Mouse (Mus musculus): Measurements from ENCODE around the gene Banp.

Gene Banp

DNA sequence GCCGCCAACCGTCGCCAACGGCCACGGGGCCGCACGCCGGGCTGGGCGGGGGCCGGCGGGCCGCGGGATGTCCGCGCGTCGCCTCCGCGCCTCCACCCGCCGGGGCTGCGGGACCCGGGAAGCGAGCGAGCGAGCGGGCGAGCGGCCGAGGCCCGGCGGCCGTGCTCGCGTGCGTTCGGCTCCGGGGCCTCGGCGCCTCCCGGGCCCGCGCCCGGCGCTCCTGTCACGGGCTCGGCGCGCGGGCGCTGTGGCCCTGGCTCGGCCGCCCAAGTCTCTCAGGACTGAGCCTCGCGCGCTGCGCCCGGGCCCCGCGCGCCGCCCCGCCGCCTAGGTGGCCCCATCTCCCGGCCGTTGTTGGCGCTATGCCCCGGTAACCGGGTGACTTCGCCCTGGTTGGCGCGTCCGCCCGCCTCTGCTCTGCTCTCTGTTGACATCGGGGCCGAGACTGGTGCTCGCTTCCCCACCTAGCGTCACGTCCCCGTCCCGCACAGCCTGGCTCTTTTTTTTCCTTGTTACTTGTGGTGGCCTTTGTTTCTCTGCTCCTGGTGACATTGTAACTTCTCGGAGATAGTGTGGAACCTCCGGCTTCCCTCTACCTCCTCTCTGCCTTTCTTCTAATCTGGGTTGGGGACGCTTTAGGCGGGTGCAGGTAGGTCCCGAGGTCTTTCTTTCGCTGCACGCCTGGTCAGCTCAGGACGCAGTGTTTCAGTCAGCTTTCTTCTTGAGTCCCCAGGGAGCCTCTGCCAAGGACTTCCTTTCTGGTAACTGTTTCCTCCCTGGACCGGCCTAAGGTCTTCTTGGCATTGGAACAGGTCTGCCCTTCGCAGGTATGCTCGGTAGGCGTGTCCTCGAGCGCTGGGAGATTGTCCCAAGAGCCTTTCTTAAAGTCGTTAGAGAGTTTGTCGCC lies 1.5 kb downstream of the Banp start:
- DNase-seq (ENCODE audit: low spot score in 2 of 2): peak; percentile 46 to 53

- DNase-seq (ENCODE audit: low spot score in 2 of 2): no peak
Measured at GRCm38 (mm10) chr8:121951656-121952009, 2.1 kb downstream of the Banp start.

- no peak for DNase-seq (ENCODE audit: low spot score in 2 of 2)
Measured at GRCm38 (mm10) chr8:121952122-121952521, 2.6 kb downstream of the Banp start.

DNA sequence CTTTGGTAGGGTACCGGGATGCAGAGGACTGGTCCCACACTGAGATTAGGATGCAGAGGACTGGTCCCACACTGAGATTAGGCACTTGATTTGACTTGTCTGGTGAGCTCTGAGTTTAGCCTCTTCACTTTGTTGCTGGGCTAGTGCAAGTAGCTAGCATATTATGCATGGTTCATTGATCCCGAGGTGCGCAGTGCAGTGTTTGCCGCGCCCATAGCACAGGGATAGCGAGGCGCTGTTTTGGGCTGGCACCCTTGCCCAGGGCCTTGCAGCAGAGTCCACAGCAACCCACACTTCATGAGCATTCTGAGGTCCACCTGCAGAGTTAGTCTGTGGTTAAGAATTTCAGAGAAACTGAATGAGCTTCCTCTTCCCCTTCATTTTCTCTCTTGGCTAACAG lies 3.2 kb downstream of the Banp start:
- no peak for DNase-seq (ENCODE audit: low spot score in 2 of 2)

DNA sequence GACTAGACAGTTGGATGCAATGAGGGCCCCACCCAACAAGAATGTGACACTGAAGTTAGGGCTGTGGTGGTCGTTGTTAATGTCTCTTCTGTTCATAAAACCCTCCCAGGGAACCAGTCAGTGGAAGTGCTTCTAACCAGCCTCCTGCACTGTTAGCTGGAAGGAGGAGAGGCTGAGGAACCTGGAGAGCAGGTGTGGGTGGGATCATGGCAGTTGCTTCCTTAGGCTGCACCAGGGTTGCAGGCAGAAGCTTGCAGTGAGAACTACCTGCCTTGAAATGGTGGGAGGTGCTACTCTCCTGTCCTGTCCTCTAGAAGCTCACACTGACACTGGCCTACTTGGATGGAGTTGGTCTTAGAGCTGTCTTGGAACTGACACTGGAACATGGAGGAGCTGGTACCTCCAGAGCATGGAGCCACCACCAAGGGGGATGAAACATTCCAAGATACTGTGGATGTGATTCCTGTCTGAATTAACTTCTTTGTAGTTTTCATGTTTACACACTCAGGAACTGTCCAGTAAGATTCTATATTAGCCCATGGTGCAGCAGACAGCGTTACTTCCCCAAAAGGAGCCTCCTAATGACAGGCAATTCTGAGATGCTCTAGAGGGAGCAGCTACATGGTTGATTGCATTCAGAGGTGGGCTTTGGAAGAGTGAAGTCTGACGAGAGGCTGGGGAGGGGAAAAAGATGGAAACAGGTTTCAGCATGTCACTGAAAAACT lies 4.4 kb downstream of the Banp start:
- DNase-seq (ENCODE audit: low spot score in 2 of 2): no peak

DNA sequence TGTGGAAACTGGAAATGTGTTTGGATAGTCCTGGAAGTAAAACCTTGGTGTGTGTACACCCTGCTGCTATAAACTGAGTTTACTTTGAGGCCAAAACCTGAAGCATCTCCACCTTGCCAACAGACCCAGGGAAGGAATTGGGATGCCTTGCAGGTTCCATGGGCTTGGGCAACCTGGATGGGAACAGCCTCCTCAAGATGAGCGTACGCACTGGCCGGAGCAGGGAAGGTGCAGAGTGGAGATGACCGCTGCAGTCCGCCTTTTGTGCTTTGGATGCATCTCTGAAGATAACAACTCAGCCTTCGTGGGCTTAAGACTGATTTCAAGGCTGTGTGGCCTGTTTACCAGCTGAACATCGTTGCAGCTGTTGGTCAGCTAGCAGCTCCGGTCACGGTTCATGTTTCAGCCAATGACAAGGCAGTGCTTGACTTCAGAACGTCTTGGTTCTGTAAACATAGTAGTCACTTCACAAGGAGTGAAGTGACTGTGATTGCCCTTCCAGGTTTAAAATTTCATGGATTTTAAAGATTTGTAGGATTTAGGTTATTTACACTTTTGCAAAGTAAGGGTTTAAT lies 5.5 kb downstream of the Banp start:
- DNase-seq (ENCODE audit: low spot score in 2 of 2): no peak

DNA sequence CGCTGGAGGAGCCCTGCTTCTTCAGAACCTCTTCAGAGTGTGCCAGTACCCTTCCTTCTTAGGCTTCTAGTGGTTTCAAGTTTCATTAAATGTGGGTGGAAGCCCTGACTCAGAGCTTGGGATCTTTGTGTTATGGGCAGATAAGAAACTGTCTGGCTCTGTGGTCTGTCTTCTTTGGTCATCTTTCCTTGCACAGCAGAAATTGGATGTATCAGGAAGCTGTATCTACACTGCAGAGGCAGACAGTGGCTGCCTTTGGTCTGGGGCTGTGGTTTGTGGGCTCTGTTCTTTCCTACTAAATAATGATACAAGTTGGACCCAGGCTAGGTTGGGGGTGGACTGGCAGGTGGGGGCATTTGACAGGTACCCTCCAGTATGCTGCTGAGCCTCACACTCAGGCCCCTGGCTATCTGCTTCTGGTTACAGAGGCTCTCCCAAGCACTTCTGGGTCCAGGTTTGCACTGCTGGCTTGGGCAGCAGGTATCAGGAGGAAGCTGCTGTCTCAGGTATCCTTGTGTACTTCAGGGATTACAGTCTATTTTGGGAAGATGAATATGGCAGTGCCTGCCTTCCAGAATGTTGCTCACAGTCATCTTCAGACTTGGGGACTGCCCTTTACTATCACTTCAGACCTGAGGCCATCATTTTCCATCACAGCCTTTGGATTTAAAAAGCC lies 6.4 kb downstream of the Banp start:
- no peak for DNase-seq (ENCODE audit: low spot score in 2 of 2)

- no peak for DNase-seq (ENCODE audit: low spot score in 2 of 2)
Measured at GRCm38 (mm10) chr8:121958395-121958794, 8.8 kb downstream of the Banp start.

DNA sequence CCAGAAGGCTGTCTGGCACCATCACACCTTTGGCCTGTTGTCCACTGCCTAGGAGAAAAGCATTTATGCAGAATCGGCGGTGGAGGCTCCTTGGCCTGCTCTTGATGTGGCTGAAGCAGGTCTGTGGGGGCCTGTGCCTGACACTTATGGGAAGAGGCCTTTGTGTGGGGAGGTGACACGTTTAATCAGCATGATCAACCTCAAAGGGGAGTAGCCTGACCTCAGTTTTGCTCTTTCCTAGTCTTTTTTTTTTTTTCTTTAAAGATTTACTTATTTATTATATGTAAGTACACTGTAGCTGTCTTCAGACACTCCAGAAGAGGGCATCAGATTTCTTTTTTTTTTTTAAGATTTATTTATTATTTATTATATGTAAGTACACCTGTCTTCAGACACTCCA lies 13.3 kb downstream of the Banp start:
- DNase-seq (ENCODE audit: low spot score in 2 of 2): no peak

DNA sequence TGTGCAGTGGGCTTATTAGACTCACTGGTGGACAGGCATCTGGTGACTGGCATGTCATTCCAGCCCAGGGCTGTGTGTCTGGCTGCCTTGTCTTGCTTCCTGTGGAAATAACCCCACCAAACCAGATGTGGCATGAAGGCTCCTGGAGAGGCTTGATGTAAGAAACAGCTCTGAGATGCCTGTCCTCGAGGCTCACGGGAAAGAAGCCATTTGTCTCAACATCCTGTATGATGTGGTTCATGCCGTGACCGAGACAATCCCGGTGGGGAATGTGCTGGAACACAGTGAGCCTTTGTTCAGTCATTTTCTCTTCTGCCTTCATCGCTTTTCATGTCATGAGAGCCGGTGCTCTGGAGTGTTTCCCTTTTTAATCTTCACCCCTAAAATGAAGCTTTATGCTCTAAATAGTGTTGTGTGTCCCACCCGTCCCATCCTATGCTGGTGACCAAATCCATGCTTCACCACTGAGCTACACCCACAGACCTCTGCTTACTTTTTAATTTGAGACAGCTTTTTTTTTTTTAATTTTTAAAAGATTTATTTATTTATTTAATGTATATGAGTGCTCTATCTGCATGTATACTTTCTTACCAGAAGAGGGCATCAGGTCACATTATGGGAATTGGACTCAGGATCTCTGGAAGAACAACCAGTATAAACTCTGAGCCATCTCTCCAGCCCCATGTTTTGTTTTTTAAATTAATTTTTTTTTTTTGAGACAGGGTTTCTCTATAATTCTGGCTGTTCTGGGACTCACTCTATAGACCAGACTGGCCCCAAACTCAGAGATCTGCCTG lies 15.4 kb downstream of the Banp start:
- no peak for DNase-seq (ENCODE audit: low spot score in 2 of 2)

DNA sequence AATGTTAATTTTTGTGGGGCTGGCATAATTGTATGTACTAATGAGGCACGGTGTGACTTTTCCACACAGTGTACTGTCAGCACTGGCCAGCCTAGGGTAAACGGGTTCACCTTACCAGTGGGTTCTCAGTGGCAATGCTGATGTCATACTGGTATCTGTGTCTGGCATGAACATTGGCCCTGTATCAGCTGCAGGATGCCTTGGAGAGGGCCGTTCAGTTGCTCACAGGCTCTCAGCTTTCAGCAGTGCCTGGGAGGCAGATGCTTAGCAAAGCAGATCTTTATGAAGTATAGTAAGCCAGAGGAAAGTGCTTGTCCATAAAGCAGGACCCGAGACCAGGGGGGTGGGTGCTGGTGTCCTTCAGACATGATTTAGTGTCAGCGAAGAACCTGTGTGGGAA lies 16.6 kb downstream of the Banp start:
- no peak for DNase-seq (ENCODE audit: low spot score in 2 of 2)

DNA sequence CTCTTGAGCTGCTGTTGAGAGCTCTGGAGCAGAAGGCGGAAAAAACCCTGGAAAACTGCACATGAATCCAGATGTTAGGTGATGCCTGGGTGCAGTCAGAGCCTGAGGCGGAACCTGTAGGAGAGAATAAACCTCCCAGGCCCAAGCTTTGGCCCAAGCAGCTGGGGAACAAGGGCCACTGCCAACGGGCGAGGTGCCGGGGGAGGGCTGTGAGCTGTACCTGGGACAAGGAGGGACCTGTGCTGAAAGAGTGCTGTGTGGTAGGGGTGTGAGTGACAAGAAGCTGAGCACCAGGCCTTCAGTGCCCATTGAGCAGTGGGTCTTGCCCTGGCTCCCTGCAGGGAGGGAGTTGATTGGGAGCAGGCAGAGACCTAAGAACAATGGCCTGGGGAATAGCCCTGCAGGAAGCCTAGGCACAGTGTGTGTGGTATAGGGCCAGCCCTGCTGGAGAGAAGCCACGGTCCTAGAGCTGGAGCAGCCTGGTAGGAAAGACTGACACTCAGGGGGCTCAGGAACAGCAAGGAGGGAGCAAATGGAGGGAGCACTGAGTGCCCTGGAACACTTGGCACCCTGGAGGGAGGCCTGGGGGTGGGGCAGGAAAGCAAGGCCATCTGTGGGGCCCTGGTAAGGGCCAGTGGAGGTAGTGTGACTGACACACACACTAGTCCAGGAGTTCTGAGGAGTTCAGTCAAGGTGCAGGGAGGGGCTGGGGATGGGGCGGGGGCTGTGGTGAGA lies 17.3 kb downstream of the Banp start:
- no peak for DNase-seq (ENCODE audit: low spot score in 2 of 2)

GRCm38 (mm10) chr8:121967977-121968376 lies 18.4 kb downstream of the Banp start:
- no peak for DNase-seq (ENCODE audit: low spot score in 2 of 2)

DNA sequence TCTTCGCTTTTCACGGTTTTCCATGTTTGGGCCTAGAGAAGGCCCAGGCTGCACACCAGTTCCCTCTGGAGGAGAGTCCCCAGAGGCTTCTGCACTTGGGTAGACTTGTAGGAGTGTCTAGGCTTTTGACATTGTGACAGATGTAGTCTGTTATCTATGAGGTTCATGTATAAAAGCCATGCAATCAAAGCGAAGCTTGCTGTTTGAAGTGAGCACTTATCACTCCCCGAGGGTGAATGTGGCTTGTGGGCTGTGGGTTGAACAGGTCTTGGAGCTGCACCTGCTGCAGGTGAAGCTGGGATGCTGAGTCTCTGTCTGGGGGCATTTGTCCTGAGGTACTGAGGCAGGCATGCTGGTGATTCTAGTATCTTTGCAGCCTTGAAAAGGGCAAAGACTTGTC lies 19.0 kb downstream of the Banp start:
- no peak for DNase-seq (ENCODE audit: low spot score in 2 of 2)

- DNase-seq (ENCODE audit: low spot score in 2 of 2): no peak
Measured at GRCm38 (mm10) chr8:121970225-121970624, 20.7 kb downstream of the Banp start.

DNA sequence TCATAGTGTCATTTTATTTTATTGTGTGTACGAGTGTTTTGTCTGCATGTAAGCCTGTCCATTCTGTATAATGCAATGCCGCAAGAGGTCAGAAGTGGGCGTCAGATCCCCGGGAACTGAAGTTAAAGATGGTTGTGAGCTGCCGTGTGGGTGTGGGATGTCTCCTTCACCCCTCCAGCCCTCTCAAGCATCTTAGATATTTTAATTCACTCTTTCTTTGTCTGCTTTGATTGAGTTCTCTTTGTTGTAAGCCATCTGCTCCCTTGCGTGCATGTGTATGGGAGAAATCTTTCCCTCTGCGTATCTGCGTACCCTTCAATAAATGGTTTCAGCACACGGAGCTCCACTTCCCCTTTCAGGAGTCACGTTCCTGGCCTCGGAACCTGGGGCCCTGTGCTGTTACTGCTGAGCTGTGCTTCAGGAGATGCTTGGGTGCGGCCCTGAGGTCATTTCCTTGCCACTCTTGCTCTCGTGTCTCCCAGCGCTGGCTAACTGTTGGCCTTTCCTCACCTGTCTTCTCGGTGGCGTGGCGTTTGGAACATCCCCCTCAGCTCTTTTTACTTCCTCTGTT lies 22.0 kb downstream of the Banp start:
- no peak for DNase-seq (ENCODE audit: low spot score in 2 of 2)

GRCm38 (mm10) chr8:121973906-121974305 lies 24.4 kb downstream of the Banp start:
- no peak for DNase-seq (ENCODE audit: low spot score in 2 of 2)

DNA sequence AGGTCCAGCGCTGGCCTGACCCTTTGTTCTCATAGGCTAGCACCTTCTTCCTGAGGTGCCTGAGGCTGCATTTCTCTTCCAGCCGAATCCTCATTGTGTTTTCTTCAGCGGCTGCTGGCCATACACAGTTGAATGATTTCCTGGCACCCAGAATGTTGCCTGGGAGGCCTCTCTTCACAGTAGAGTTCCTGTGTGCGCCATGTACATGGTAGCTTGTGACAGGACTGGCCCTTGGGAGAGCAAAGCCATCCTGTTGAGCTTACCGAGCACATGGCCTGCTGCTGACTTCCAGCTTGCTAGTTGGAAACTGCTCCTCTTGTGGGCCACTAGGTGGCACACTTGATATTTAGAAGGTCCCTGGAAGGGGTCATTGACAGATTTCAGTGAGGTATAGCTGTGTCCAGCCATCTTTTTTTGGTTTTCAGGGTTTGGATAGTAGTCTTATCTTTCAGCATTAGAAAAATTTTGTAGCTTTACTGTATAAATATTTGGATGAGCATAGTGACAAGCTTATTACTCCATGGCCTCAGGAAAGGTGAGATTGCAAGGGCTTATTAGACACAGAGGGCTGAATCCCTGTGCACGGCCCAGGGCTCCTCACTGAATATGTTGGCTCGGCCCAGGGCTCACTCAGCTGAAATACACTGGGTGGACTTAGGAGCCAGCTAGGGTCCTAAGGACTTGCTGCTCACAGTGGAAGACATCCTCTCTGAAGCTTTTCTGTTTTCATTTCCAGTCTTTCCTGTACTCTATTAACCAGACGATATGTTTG lies 28.5 kb downstream of the Banp start:
- DNase-seq (ENCODE audit: low spot score in 2 of 2): no peak

DNA sequence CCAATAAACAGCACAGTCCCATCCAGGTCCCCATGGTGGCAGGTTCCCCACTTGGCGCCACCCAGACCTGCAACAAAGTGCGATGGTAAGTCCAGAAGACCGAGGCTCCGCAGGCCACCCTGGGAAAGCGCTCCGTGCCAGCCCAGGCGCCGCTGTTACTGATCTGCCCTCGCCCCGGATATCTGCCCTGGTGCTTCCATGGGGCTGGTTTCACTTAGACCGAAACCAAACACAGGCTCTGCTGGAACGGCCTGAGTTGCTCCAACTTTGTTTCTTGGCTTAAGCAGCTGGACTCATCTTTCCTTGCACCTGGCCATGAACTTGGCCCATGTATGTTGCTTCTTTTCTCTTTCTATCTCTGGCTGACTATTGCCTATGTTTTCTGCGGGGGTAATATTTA lies 29.1 kb downstream of the Banp start:
- no peak for DNase-seq (ENCODE audit: low spot score in 2 of 2)
